In the genomic region with DNA sequence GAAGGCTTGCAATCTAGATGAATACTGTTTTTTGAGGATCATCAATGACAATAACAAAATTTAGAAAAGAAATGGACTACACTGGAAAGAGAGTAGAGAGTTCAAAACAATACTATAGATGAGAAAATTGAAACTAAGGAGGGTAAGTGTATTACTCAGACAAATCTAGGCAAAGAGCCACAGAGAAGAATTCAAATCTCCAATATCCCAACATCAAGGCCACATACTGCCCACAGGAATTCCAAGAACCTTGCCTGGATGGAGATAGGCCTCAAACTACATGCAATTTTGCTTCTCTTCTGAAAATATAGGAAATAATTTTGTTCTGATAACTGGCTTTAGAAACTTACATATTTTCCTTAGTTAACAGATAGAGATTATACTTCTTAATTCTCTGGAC, we compare ENCODE assay signal across 25 mouse cellular contexts. TPM values are rescaled to one million over a fixed set of nuclear protein-coding genes. Genes with fewer than 3 reads are reported as not detected.
"Had no signal": no experiment of that assay in that cellular context is flagged by ENCODE, and none has a peak within 500 bp of the region (broad histone marks: within the 10 kb centered on the region; RNA-seq: fewer than 3 reads in every experiment).

No protein-coding gene starts in this region.

- ATAC-seq: lung, postnatal 0 days; midbrain, embryonic 16.5 days had no signal

- H3K4me3 ChIP-seq: lung, embryonic 15.5 days; megakaryocyte, embryonic 14.5 days; midbrain, embryonic 12.5 days; myocyte; neural tube, embryonic 13.5 days; neural tube, embryonic 15.5 days; stomach, embryonic 15.5 days had no signal

- H3K27ac ChIP-seq: lung, embryonic 15.5 days; macrophage; midbrain, embryonic 12.5 days; neural tube, embryonic 13.5 days; neural tube, embryonic 15.5 days; stomach, embryonic 15.5 days; stomach, postnatal 0 days had no signal

- H3K9me3 ChIP-seq: lung, embryonic 15.5 days; midbrain, embryonic 12.5 days; neural tube, embryonic 13.5 days; neural tube, embryonic 15.5 days; stomach, embryonic 15.5 days had no signal

- H3K4me2 ChIP-seq: lung, embryonic 15.5 days; midbrain, embryonic 12.5 days; neural tube, embryonic 13.5 days; neural tube, embryonic 15.5 days; stomach, embryonic 15.5 days had no signal

- H3K36me3 ChIP-seq: lung, embryonic 15.5 days; midbrain, embryonic 12.5 days; neural tube, embryonic 13.5 days; neural tube, embryonic 15.5 days; stomach, embryonic 15.5 days had no signal

- H3K27me3 ChIP-seq: lung, embryonic 15.5 days; megakaryocyte, embryonic 14.5 days; midbrain, embryonic 12.5 days; neural tube, embryonic 13.5 days; neural tube, embryonic 15.5 days; stomach, embryonic 15.5 days had no signal

- H3K9ac ChIP-seq: liver, postnatal 0 days; lung, embryonic 15.5 days; midbrain, embryonic 12.5 days; neural tube, embryonic 13.5 days; neural tube, embryonic 15.5 days; stomach, embryonic 15.5 days had no signal

- H3K4me1 ChIP-seq: lung, embryonic 15.5 days; midbrain, embryonic 12.5 days; neural tube, embryonic 13.5 days; neural tube, embryonic 15.5 days; stomach, embryonic 15.5 days had no signal

- DNase-seq: liver, postnatal 0 days; lung, adult 2 months; lung, postnatal 14 days; lung, postnatal 36 days; midbrain, embryonic 14.5 days; retina, postnatal 1 day; right cerebral cortex, adult 18-20 months; right cerebral cortex, postnatal 25 days; right cerebral cortex, postnatal 4 days; spleen, adult 18-20 months; thymus, adult 2 months; thymus, postnatal 25 days; thymus, postnatal 4 days had no signal

RNA-seq across cellular contexts. Expression of gene Fasl, which starts 12.0 kb away (rescaled TPM):
- polyA plus RNA-seq: macrophage; midbrain, embryonic 12.5 days; midbrain, embryonic 14.5 days; myocyte; neural tube, embryonic 11.5 days; stomach, embryonic 15.5 days; stomach, postnatal 0 days had no signal
